Mouse (Mus musculus): ENCODE measurements around the gene Sec1. TPM values are rescaled to one million over a fixed set of nuclear protein-coding genes. Genes with fewer than 3 reads are reported as not detected.
A peak's percentile ranks its signal among the peaks of the same experiment; 100 is the strongest.
"Not testable (repeated sequence)": the region's sequence is repeated elsewhere in the genome, so short reads cannot be mapped to it uniquely, and the experiment has no call there.

Gene Sec1
- polyA plus RNA-seq, 1 experiment from 2014 or later = 0.06 TPM

GRCm38 (mm10) chr7:45660746-45661478, 33.3 kb downstream of the Sec1 start:
- no peaks in the 10 kb centered on the region for H3K4me1 ChIP-seq (ENCODE audit: control insufficient read depth, insufficient read depth, low read length)
- H3K27me3 ChIP-seq (replicated peaks; ENCODE audit: control insufficient read depth, insufficient read depth, low read length) = no peaks in the 10 kb centered on the region
- H3K9me3 ChIP-seq (replicated peaks; ENCODE audit: control insufficient read depth, low read length) = no peaks in the 10 kb centered on the region
- no peaks in the 10 kb centered on the region for H3K36me3 ChIP-seq (ENCODE audit: control insufficient read depth, insufficient read depth, low read length)
- no peak overlapping the region for H3K4me2 ChIP-seq (ENCODE audit: low read length)
- no peak for ATAC-seq
- no peak overlapping the region for H3K4me3 ChIP-seq (ENCODE audit: low read depth, low read length)
- DNase-seq (ENCODE audit: low spot score) = no peak
- no peak overlapping the region for H3K27ac ChIP-seq (ENCODE audit: low read depth, low read length)
- no peak overlapping the region for H3K9ac ChIP-seq (ENCODE audit: low read length)
- 82% methylated on average over 11 of the region's 11 CpGs for WGBS

- Histone ChIP-seq H3K9ac (ENCODE audit: low read length) (no peak overlapping the region), H3K9me3 (replicated peaks; ENCODE audit: control insufficient read depth, low read length) (no peaks in the 10 kb centered on the region), H3K4me2 (ENCODE audit: low read length) (peak overlapping the region; percentile 33), H3K27me3 (replicated peaks; ENCODE audit: control insufficient read depth, insufficient read depth, low read length) (no peaks in the 10 kb centered on the region), H3K27ac (ENCODE audit: low read depth, low read length) (no peak overlapping the region), H3K4me3 (ENCODE audit: low read depth, low read length) (no peak overlapping the region), H3K4me1 (ENCODE audit: control insufficient read depth, insufficient read depth, low read length) (peaks cover 4% of the 10 kb centered on the region; the same call in 1 of the 2 replicates), H3K36me3 (ENCODE audit: control insufficient read depth, insufficient read depth, low read length) (no peaks in the 10 kb centered on the region)
- peak; percentile 44; the same call in 1 of the 2 replicates for ATAC-seq
- WGBS = 25% methylated on average over 15 of the region's 17 CpGs
- DNase-seq (ENCODE audit: low spot score) = peak; percentile 38
Measured at GRCm38 (mm10) chr7:45654424-45655047, 39.7 kb downstream of the Sec1 start.

GRCm38 (mm10) chr7:45650484-45650883, 43.7 kb downstream of the Sec1 start:
- ATAC-seq; H3K27me3 ChIP-seq (replicated peaks; ENCODE audit: control insufficient read depth, insufficient read depth, low read length); DNase-seq (ENCODE audit: low spot score); H3K27ac ChIP-seq (ENCODE audit: low read depth, low read length); H3K36me3 ChIP-seq (ENCODE audit: control insufficient read depth, insufficient read depth, low read length); H3K9ac ChIP-seq (ENCODE audit: low read length); H3K4me1 ChIP-seq (ENCODE audit: control insufficient read depth, insufficient read depth, low read length); H3K4me3 ChIP-seq (ENCODE audit: low read depth, low read length); H3K4me2 ChIP-seq (ENCODE audit: low read length); H3K9me3 ChIP-seq (replicated peaks; ENCODE audit: control insufficient read depth, low read length): not testable (repeated sequence)
- 95% methylated on average over 19 of the region's 20 CpGs for WGBS

- 87% methylated on average over 8 of the region's 8 CpGs for WGBS
- DNase-seq (ENCODE audit: low spot score) = no peak
- Histone ChIP-seq H3K4me1 (ENCODE audit: control insufficient read depth, insufficient read depth, low read length) (no peaks in the 10 kb centered on the region; the same call in 1 of the 2 replicates), H3K9me3 (replicated peaks; ENCODE audit: control insufficient read depth, low read length) (no peaks in the 10 kb centered on the region), H3K27ac (ENCODE audit: low read depth, low read length) (no peak overlapping the region), H3K9ac (ENCODE audit: low read length) (no peak overlapping the region), H3K27me3 (replicated peaks; ENCODE audit: control insufficient read depth, insufficient read depth, low read length) (no peaks in the 10 kb centered on the region), H3K4me3 (ENCODE audit: low read depth, low read length) (no peak overlapping the region), H3K36me3 (ENCODE audit: control insufficient read depth, insufficient read depth, low read length) (no peaks in the 10 kb centered on the region), H3K4me2 (ENCODE audit: low read length) (no peak overlapping the region)
- ATAC-seq = no peak
Measured at GRCm38 (mm10) chr7:45649351-45649750, 44.9 kb downstream of the Sec1 start.

GRCm38 (mm10) chr7:45646671-45647070, 47.5 kb downstream of the Sec1 start:
- 75% methylated on average over 4 of the region's 4 CpGs for WGBS
- no peak overlapping the region for H3K4me2 ChIP-seq (ENCODE audit: low read length)

GRCm38 (mm10) chr7:45645591-45645971, 48.6 kb downstream of the Sec1 start:
- Histone ChIP-seq H3K4me1 (ENCODE audit: control insufficient read depth, insufficient read depth, low read length) (peaks cover 11% of the 10 kb centered on the region), H3K4me2 (ENCODE audit: low read length) (no peak overlapping the region), H3K27me3 (replicated peaks; ENCODE audit: control insufficient read depth, insufficient read depth, low read length) (no peaks in the 10 kb centered on the region), H3K9me3 (replicated peaks; ENCODE audit: control insufficient read depth, low read length) (no peaks in the 10 kb centered on the region), H3K4me3 (ENCODE audit: low read depth, low read length) (no peak overlapping the region), H3K9ac (ENCODE audit: low read length) (no peak overlapping the region), H3K27ac (ENCODE audit: low read depth, low read length) (no peak overlapping the region), H3K36me3 (ENCODE audit: control insufficient read depth, insufficient read depth, low read length) (no peaks in the 10 kb centered on the region)
- ATAC-seq (no peak), DNase-seq (ENCODE audit: low spot score) (no peak)
- 89% methylated on average over 7 of the region's 7 CpGs for WGBS

More at GRCm38 (mm10) chr7:45646671-45647070, 47.5 kb downstream of the Sec1 start:
- Histone ChIP-seq H3K4me1 (ENCODE audit: control insufficient read depth, insufficient read depth, low read length) (peaks cover 11% of the 10 kb centered on the region), H3K9ac (ENCODE audit: low read length) (no peak overlapping the region), H3K27me3 (replicated peaks; ENCODE audit: control insufficient read depth, insufficient read depth, low read length) (no peaks in the 10 kb centered on the region), H3K27ac (ENCODE audit: low read depth, low read length) (no peak overlapping the region), H3K9me3 (replicated peaks; ENCODE audit: control insufficient read depth, low read length) (no peaks in the 10 kb centered on the region), H3K4me3 (ENCODE audit: low read depth, low read length) (no peak overlapping the region), H3K36me3 (ENCODE audit: control insufficient read depth, insufficient read depth, low read length) (no peaks in the 10 kb centered on the region)
- ATAC-seq = no peak
- DNase-seq (ENCODE audit: low spot score) = no peak

- ATAC-seq (no peak), DNase-seq (ENCODE audit: low spot score) (no peak)
- H3K9ac ChIP-seq (ENCODE audit: low read length) = peak overlapping the region; percentile 49; the same call in 1 of the 2 replicates
- H3K4me2 ChIP-seq (ENCODE audit: low read length) = peak overlapping the region; percentile 86
- H3K9me3 ChIP-seq (replicated peaks; ENCODE audit: control insufficient read depth, low read length) = no peaks in the 10 kb centered on the region
- no peak overlapping the region for H3K27ac ChIP-seq (ENCODE audit: low read depth, low read length)
- no peaks in the 10 kb centered on the region for H3K36me3 ChIP-seq (ENCODE audit: control insufficient read depth, insufficient read depth, low read length)
- H3K27me3 ChIP-seq (replicated peaks; ENCODE audit: control insufficient read depth, insufficient read depth, low read length) = no peaks in the 10 kb centered on the region
- 62% methylated on average over 6 of the region's 6 CpGs for WGBS
- H3K4me3 ChIP-seq (ENCODE audit: low read depth, low read length) = no peak overlapping the region
- H3K4me1 ChIP-seq (ENCODE audit: control insufficient read depth, insufficient read depth, low read length) = peaks cover 11% of the 10 kb centered on the region
Measured at GRCm38 (mm10) chr7:45644872-45645590, 49.2 kb downstream of the Sec1 start.

GRCm38 (mm10) chr7:45644183-45644582, 50.0 kb downstream of the Sec1 start:
- WGBS = 2% methylated on average over 18 of the region's 18 CpGs
- peak overlapping the region; percentile 84 for H3K27ac ChIP-seq (ENCODE audit: low read depth, low read length)
- peak; percentile 18 for ATAC-seq

More at GRCm38 (mm10) chr7:45644183-45644582, 50.0 kb downstream of the Sec1 start:
- Histone ChIP-seq H3K4me1 (ENCODE audit: control insufficient read depth, insufficient read depth, low read length) (peaks cover 11% of the 10 kb centered on the region), H3K27me3 (replicated peaks; ENCODE audit: control insufficient read depth, insufficient read depth, low read length) (no peaks in the 10 kb centered on the region), H3K4me2 (ENCODE audit: low read length) (peak overlapping the region; percentile 86), H3K4me3 (ENCODE audit: low read depth, low read length) (peak overlapping the region; percentile 24), H3K9me3 (replicated peaks; ENCODE audit: control insufficient read depth, low read length) (no peaks in the 10 kb centered on the region), H3K9ac (ENCODE audit: low read length) (peak overlapping the region; percentile 49; the same call in 1 of the 2 replicates), H3K36me3 (ENCODE audit: control insufficient read depth, insufficient read depth, low read length) (no peaks in the 10 kb centered on the region)
- DNase-seq (ENCODE audit: low spot score) = peak; percentile 69
